ENCODE assay signal across 18 mouse cellular contexts in the genomic region with DNA sequence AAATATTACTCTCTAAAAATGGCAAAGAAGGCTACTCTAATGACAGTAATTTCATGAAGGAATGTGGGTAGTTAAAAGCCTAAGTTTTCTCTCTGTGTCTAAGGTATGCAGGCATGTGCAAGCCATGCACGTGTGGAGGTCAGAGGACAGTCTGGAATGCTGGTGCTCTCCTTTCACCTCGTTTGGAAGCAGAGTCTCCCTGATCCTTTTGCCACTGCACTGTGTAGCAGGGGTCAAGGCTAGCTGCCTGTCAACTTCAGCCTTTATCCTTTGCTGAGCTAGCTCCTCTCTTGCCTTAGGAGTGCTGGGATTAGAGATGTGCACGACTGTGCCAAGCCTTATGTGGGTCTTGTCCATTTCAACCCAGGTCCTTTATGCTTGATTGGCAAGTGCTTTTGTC. TPM values are rescaled to one million over a fixed set of nuclear protein-coding genes. Genes with fewer than 3 reads are reported as not detected.
"Had no signal": no experiment of that assay in that cellular context is flagged by ENCODE, and none has a peak within 500 bp of the region (broad histone marks: within the 10 kb centered on the region; RNA-seq: fewer than 3 reads in every experiment).

No protein-coding gene starts in this region.

- H3K4me3 ChIP-seq: liver, embryonic 15.5 days; megakaryocyte, embryonic 14.5 days; midbrain, embryonic 13.5 days; midbrain, embryonic 15.5 days; neural tube, embryonic 12.5 days; stomach, embryonic 15.5 days had no signal

- H3K4me1 ChIP-seq: liver, embryonic 15.5 days; megakaryocyte, embryonic 14.5 days; midbrain, embryonic 13.5 days; midbrain, embryonic 15.5 days; neural tube, embryonic 12.5 days had no signal

- DNase-seq: liver, postnatal 0 days; lung, postnatal 14 days; right cerebral cortex, postnatal 14 days; thymus, adult 2 months; thymus, postnatal 25 days; thymus, postnatal 4 days had no signal

- ATAC-seq: liver, postnatal 0 days; midbrain, embryonic 13.5 days; midbrain, embryonic 15.5 days had no signal

- H3K4me2 ChIP-seq: liver, embryonic 15.5 days; midbrain, embryonic 11.5 days; midbrain, embryonic 13.5 days; midbrain, embryonic 15.5 days; neural tube, embryonic 12.5 days; stomach, embryonic 15.5 days had no signal

- H3K9me3 ChIP-seq: liver, embryonic 15.5 days; megakaryocyte, embryonic 14.5 days; midbrain, embryonic 13.5 days; midbrain, embryonic 15.5 days; neural tube, embryonic 12.5 days; stomach, embryonic 15.5 days had no signal

- H3K9ac ChIP-seq: liver, embryonic 15.5 days; liver, postnatal 0 days; midbrain, embryonic 13.5 days; midbrain, embryonic 15.5 days; neural tube, embryonic 12.5 days; stomach, embryonic 15.5 days had no signal

- H3K27ac ChIP-seq: liver, embryonic 15.5 days; macrophage; midbrain, embryonic 13.5 days; midbrain, embryonic 15.5 days; neural tube, embryonic 12.5 days; stomach, embryonic 15.5 days; stomach, postnatal 0 days had no signal

- H3K27me3 ChIP-seq: liver, embryonic 15.5 days; megakaryocyte, embryonic 14.5 days; midbrain, embryonic 13.5 days; midbrain, embryonic 15.5 days; neural tube, embryonic 12.5 days; stomach, embryonic 15.5 days had no signal

RNA-seq across cellular contexts. Expression of a gene that starts 50.8 kb away (rescaled TPM):
- total RNA-seq: megakaryocyte progenitor cell, adult 5-6 weeks; monocyte, adult 5-6 weeks; neutrophil, adult 5-6 weeks had no signal
- polyA plus RNA-seq: liver, embryonic 15.5 days; liver, postnatal 0 days; macrophage; midbrain, embryonic 11.5 days had no signal
